Mouse (Mus musculus) kidney, adult 11 months (tissue): ENCODE data around the gene BC107364.
"Not testable (repeated sequence)": the region's sequence is repeated elsewhere in the genome, so short reads cannot be mapped to it uniquely, and the experiment has no call there.

ENCODE experiments used
- DNase-seq: peaks from one replicate; pipeline ENCODE4 v3.0.0; 2022

The BC107364 gene

GRCm38 (mm10) chr3:96485361-96485760 lies 33.3 kb upstream of the BC107364 start:
- DNase-seq: no peak

- DNase-seq: no peak
These were observed 32.8 kb upstream of the BC107364 start for GRCm38 (mm10) chr3:96484921-96485320.

GRCm38 (mm10) chr3:96483946-96484345 lies 31.8 kb upstream of the BC107364 start:
- no peak for DNase-seq

- DNase-seq: not testable (repeated sequence)
These were observed 30.9 kb upstream of the BC107364 start for GRCm38 (mm10) chr3:96483044-96483443.

DNA sequence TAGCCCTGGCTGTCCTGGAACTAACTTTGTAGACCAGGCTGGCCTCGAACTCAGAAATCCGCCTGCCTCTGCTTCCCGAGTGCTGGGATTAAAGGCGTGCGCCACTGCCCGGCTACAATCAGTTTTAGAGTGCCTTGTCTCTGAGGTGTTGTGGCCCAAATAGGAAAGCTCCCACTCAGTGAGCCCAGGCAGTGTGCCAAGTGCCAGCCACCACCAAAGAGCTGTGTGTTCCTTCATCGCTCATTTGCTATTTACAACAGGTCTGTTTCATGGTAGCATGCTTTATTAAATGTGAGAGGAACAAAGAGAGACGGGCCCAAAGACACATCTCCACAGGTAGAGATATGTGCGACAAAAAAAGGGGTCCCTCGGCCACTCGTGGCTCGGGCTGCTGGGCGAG lies 30.3 kb upstream of the BC107364 start:
- no peak for DNase-seq

DNA sequence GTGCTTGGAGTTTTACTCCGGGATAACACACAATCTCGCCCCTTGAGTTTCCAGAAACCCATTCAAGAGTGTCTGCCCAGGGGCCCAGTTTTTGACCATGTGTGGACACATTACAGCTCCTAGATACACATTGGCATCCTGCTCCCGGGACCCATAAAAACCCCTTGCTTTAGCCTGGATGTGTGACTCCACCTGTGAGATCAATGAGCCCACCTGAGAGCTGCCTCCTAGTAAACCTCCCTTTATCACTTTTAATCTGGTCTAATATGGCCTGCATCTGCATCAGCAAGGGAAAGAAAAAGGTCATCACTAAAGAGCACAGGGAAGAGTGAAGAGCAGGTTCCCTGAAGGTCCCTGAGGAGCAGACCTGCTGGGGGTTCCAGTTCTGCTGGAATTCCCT lies 29.8 kb upstream of the BC107364 start:
- no peak for DNase-seq

DNA sequence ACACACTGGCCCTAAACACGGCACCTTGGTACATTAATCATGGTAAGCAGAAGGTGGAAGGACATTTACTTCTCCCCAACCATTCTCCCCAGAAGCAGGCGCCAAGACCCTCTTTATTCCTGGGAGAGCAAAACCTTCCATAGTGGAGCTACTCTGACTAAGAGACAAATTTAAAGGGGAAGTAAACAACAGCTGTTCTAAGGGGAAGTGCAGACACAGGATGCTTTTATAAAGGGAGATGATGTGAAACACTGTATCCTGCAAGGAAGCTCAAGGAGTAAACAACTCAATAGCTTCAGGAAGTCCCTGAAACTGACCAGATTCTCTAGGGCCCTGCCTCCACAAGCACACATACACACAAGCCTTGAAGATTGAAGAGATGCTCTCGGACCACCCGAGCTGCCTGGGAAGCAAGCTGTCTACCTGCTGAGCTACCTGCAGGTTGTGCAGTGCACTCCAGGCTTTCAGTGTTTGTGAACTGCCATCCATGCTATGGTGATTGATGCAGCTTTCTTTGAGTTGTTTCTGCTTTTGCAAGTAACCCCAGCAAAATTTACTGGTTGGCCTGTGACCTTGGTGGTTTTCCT lies 28.7 kb upstream of the BC107364 start:
- no peak for DNase-seq

DNA sequence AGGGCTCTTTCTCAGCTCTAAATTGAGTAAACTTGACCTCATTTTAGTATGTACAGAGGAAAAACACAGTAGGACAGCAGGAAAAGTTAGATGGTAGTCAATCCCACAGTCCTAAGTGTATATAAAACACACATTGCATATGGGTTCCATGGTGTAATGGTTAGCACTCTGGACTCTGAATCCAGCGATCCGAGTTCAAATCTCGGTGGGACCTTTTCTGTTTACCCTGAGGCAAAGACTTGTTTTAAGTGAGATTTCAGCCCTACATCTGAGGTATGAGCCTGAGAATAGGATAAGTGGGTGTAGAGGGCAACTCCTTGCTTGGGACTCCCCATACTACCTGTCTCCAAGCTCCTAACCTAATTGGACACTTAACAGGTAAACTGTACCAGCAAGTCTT lies 27.1 kb upstream of the BC107364 start:
- DNase-seq: no peak

DNA sequence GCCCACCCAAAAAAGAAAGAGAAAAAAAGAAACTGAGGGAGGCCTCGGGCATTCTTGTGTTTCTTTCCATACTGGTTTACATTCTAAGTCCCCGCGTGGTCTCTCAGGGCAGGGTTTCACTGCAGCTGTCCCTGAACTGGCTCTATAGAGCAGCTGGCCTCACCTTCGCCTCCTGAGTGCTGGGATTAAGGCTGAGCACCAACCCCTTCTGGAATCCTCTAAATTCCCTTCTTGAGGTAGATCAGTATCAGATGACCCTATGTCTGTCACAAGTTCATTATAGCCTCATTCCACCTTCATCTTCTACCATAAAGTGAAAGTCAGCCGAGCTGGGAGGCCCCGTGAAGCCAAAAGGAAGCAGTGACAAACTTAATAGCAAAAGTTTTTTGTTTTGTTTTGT lies 25.5 kb upstream of the BC107364 start:
- no peak for DNase-seq

DNA sequence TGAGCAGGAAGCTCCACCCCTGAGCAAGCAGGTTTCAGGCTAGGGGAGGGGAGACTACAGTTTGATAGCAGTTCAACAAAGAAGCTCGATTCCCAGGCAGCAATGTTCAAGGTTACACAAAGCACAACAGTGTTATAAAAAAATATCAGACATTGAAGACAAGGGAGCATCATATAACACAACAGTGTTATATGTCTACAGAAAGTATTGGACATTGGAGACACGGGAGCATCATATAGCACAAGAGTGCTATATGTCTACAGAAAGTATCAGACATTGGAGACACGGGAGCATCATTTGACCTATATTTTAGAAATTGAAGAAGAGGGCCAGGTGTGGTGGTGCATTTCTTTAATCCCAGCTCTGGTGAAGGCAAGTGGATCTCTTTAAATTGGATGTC lies 25.0 kb upstream of the BC107364 start:
- no peak for DNase-seq

DNA sequence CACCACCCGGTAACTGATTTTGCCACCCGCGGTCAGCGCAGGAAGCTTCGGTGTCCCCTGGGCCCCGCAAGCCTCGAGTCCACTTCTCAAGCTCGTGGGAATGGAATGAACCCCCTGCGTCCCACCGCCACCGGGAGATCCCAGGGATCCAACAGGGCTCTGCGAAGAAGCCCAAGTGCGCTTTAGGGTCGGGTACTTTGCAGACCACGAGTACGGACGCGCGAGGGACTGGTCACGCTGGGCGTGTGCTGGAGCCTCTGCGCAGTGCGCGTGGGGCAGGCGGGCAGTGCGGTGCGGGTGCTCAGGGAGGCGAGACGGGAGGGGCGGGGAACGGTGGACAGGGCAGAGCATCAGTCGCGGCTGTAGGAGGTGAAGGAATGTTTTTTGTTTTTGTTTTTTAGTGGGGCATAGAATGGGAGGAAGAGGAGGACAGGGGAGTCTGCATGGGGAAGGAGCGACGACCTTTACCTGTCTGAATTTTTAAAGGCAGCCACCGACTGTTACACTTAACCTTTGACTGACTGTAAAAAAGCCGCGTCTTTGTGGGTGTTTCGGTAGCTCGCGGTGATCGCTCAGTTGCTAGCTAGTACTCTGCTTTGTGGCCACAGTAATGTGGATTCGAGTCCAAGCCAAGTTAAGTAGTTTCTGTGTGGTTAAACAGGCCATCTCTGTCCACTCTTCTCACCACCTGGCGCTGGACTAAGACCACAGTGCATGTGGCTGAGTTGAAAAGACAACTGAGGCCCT lies 23.0 kb upstream of the BC107364 start:
- DNase-seq: no peak

- not testable (repeated sequence) for DNase-seq
These were observed 21.4 kb upstream of the BC107364 start for GRCm38 (mm10) chr3:96473556-96473955.

DNA sequence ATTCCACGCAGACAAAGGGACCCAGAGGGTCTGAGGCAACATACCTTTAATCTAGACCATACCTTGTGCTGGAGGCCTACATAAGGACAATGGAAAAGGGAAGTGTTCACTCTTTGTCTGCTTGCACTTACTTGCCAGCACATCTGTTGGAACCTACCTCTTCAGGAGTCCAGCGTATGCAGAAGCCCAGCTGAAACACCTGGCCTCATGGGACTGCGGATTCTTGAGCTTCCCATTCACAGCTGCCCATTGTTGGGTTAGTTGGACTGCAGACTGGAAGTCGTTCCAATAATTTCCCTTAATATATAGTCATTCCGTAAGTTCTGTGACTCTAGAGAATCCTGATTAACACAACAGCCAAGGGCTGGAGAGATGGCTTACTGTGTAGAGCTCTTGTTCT lies 20.0 kb upstream of the BC107364 start:
- DNase-seq: no peak

DNA sequence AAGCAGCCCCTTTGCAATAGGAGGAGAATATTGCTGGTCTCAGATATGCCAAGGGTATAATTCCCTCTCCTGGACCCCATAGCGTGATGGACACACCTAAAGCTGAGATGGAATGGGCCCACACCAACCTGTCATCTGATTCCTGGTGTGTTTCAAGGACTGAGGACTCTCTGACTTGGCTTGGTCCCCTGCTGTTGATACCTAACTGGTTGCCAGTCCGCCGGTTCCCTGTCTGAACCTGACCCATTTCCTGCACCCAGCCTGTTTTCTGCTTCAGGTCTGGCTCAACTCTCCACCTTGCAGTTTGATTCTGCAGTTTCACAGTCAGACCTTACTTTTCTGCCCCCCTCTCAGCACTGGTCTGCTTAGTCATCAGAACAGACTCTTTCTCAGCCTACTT lies 17.5 kb upstream of the BC107364 start:
- DNase-seq: no peak

- DNase-seq: not testable (repeated sequence)
These were observed 16.2 kb upstream of the BC107364 start for GRCm38 (mm10) chr3:96468335-96468734.

DNA sequence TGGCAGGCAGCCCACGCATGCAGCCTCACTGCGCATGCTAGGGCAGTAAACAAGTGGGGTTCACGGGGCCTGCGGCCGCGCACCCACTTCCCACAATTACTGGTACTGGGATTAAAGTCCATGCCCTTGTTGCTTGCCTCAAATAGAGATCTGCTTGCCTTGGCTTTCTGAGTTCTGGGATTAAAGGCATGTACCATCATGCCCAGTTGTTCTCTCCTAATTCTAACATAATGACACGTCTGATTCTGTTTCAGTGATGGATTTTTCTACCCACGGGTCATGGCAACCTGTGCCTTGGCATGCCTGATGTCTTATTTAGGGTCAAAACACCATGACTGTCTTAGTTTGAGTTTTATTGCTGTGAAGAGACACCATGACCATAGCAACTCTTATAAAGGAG lies 15.5 kb upstream of the BC107364 start:
- no peak for DNase-seq

- DNase-seq: no peak
These were observed 11.8 kb upstream of the BC107364 start for GRCm38 (mm10) chr3:96463891-96464290.

DNA sequence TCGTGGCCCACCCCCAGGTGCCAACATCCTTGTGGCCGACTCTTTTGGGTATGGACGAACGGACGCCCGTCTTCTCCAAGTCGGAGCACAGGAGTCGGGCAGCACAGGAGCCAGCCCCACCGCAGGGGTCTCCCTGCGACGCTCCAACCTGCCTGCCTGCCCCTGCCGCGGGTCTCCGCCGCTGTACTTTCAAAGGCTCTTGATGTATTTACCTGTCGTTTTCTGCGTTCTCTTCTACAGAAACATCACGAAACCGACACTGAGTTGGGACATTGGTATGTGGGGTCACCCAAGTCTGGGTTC lies 8.4 kb upstream of the BC107364 start:
- DNase-seq: not testable (repeated sequence)

GRCm38 (mm10) chr3:96459757-96460567 lies 7.9 kb upstream of the BC107364 start:
- DNase-seq: not testable (repeated sequence)

- not testable (repeated sequence) for DNase-seq
These were observed 6.9 kb upstream of the BC107364 start for GRCm38 (mm10) chr3:96458886-96459439.

DNA sequence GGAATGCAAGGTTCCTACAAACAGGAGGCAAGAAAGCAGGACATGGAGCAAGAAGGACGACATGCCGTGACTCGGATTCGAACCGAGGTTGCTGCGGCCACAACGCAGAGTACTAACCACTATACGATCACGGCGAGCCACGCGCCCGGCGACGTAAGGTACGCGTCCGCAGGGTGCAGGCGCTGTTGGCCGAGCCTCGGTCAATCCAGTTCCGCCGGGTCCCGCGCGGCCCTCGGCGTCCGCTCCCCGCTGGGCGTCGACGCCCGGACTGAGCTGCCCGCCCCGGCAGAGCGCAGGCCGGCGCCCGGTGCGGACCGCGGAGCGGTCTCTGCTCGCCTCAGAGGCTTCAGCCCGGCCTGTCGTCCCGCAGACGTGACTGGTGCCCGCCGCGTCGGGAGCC lies 5.9 kb upstream of the BC107364 start:
- DNase-seq: not testable (repeated sequence)

DNA sequence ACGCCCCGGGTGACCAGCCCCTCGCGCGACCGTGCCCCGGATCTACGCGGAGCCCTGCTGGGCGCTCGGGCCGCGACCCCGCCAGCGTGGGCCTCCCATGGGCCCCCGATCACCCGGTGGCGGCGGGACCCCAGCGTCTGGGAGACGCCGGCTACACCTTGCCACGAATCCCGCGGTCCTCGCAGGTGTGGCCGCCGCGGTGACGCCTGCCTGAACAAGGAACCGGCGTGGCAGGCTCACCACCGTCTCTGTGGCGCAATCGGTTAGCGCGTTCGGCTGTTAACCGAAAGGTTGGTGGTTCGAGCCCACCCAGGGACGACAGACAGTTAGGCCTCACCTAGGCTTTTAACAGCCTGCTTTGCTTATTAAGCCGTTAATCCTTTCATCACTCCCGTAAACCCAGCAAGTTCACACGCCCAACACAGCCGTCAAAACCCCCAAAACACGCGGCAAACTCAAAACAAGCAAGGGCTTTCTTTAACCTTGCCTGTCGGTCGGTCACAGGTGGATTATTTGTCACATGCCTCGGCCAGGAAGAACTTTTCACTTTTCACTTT lies 847 bp downstream of the BC107364 start:
- not testable (repeated sequence) for DNase-seq

GRCm38 (mm10) chr3:96450586-96450896 lies 1.6 kb downstream of the BC107364 start:
- DNase-seq: not testable (repeated sequence)
